In the genomic region with DNA sequence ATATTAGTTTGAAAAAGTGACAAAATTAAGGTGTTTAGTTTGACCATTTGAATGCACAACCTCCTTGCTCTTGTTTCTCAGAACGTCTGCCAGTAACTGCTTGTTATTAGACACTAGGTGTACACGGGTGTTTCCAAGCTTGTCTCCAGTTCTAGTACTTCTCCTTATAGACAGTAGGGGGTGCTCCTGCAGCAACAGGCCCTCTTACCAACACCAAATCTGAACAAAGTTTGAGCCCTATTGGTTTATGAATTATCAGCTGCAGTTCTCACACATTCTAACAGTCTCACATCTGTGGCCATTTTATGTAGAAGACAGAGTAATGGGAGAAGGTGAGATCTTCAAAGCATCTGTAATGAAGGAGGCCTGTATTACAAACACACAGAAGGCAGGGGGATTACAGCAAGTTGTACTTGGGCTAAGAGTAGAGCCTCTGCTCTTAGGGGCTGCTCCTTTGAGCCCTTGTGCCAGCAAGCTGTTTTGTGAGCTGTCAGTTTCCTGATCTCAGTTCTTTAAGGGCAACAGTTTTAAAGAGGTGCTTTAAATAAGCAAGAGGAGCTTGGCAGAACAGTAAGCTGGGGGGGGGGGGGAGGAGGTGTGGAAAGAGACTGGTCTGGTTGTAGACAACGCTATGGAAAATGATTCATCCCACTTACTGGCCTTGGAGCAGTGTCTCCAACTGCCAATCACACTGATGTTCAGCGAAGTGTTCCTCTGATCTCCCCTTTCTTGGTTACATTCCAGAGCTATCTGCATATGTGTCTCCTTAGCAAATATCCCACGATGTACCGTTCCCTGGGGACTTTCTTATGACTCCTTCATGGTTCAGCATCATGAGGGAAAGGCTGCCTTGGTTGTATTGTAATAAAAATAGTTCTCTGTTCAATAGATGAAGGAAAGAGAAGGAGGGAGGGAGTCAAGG, we compare ENCODE assay signal across 15 mouse cellular contexts.
DNase-seq lines count a peak whose midpoint lies in the region; ATAC-seq and TF ChIP-seq lines count a peak whose summit lies in the region.
"Had no signal": no experiment of that assay in that cellular context is flagged by ENCODE, and none has a peak within 500 bp of the region (broad histone marks: within the 10 kb centered on the region; RNA-seq: fewer than 3 reads in every experiment).

No protein-coding gene starts in this region.

- no peaks in the 10 kb centered on the region for H3K9me3 ChIP-seq in intestine, postnatal 0 days (ENCODE audit: control insufficient read depth)
- no peaks in the 10 kb centered on the region for H3K9me3 ChIP-seq in intestine, embryonic 15.5 days
- H3K9me3 ChIP-seq: heart, embryonic 10.5 days; hindbrain, embryonic 10.5 days; stomach, embryonic 15.5 days had no signal

- WGBS in intestine, postnatal 0 days = 47% methylated on average over 6 of the region's 6 CpGs
- WGBS in intestine, embryonic 15.5 days = 54% methylated on average over 6 of the region's 6 CpGs

- H3K9ac ChIP-seq in intestine, postnatal 0 days (ENCODE audit: low read depth, low read length) = no peak overlapping the region
- H3K9ac ChIP-seq in intestine, embryonic 15.5 days = no peak overlapping the region
- H3K9ac ChIP-seq: stomach, embryonic 15.5 days had no signal

- no peak overlapping the region for H3K4me2 ChIP-seq in intestine, postnatal 0 days (replicated peaks; ENCODE audit: low read depth)
- H3K4me2 ChIP-seq in intestine, embryonic 15.5 days (replicated peaks) = no peak overlapping the region
- H3K4me2 ChIP-seq: stomach, embryonic 15.5 days had no signal

- H3K27me3 ChIP-seq in intestine, postnatal 0 days (replicated peaks; ENCODE audit: control insufficient read depth, insufficient read depth, low read length) = no peaks in the 10 kb centered on the region
- H3K27me3 ChIP-seq in intestine, embryonic 15.5 days (replicated peaks) = no peaks in the 10 kb centered on the region
- H3K27me3 ChIP-seq: stomach, embryonic 15.5 days had no signal

- ATAC-seq in intestine, postnatal 0 days = no peak
- no peak for ATAC-seq in intestine, embryonic 15.5 days

- DNase-seq in A20 (ENCODE audit: low read depth, low spot score) = peak; percentile 22
- DNase-seq in NIH3T3 (ENCODE audit: low read depth) = peak; percentile 66
- DNase-seq in embryo, embryonic 9.5 days (ENCODE audit: extremely low spot score) = peak; percentile 6
- DNase-seq in ovary, postnatal 36 days (ENCODE audit: low spot score) = no peak
- DNase-seq in left cerebral cortex, adult 18-20 months (ENCODE audit: low spot score in 2 of 2) = no peak
- DNase-seq in T-cell, adult 2 months (ENCODE audit: low spot score) = no peak
- DNase-seq: adrenal gland, adult 8-10 months; cerebellum, adult 18-20 months; kidney, adult 9 months; layer of hippocampus, adult 9-11 months had no signal

- no peaks in the 10 kb centered on the region for H3K4me1 ChIP-seq in intestine, postnatal 0 days (replicated peaks; ENCODE audit: control insufficient read depth, insufficient read depth, low read length)
- no peaks in the 10 kb centered on the region for H3K4me1 ChIP-seq in intestine, embryonic 15.5 days (replicated peaks)
- H3K4me1 ChIP-seq: heart, embryonic 10.5 days; hindbrain, embryonic 10.5 days; stomach, embryonic 15.5 days had no signal

- H3K27ac ChIP-seq in intestine, postnatal 0 days (ENCODE audit: low read depth, low read length) = no peak overlapping the region
- H3K27ac ChIP-seq in intestine, embryonic 15.5 days = no peak overlapping the region
- H3K27ac ChIP-seq: heart, embryonic 10.5 days; hindbrain, embryonic 10.5 days; stomach, embryonic 15.5 days had no signal

- H3K4me3 ChIP-seq in intestine, postnatal 0 days (ENCODE audit: low read depth, low read length) = no peak overlapping the region
- H3K4me3 ChIP-seq in intestine, embryonic 15.5 days (replicated peaks) = no peak overlapping the region
- H3K4me3 ChIP-seq: heart, embryonic 10.5 days; hindbrain, embryonic 10.5 days; stomach, embryonic 15.5 days had no signal

- peak; percentile 45 for TF ChIP-seq CTCF in intestine, postnatal 0 days (IDR thresholded peaks at IDR 0.05; ENCODE audit: low read depth)

- no peaks in the 10 kb centered on the region for H3K36me3 ChIP-seq in intestine, postnatal 0 days (ENCODE audit: control insufficient read depth, insufficient read depth)
- no peaks in the 10 kb centered on the region for H3K36me3 ChIP-seq in intestine, embryonic 15.5 days
- H3K36me3 ChIP-seq: heart, embryonic 10.5 days; hindbrain, embryonic 10.5 days; stomach, embryonic 15.5 days had no signal

Comparison
In these comparisons a context has a peak if more than half of its experiments do, and no peak if none do; other contexts are left out.
1. DNase-seq: peak in A20 (single experiment), NIH3T3 (single experiment) and embryo, embryonic 9.5 days (single experiment); none in ovary, postnatal 36 days (single experiment), left cerebral cortex, adult 18-20 months (0 of 2) and T-cell, adult 2 months (single experiment).